Mouse (Mus musculus): ENCODE measurements around the gene Thoc5. TPM values are rescaled to one million over a fixed set of nuclear protein-coding genes. Genes with fewer than 3 reads are reported as not detected.

Gene Thoc5
- polyA plus RNA-seq, 1 experiment from 2014 or later, result 42.3 TPM

DNA sequence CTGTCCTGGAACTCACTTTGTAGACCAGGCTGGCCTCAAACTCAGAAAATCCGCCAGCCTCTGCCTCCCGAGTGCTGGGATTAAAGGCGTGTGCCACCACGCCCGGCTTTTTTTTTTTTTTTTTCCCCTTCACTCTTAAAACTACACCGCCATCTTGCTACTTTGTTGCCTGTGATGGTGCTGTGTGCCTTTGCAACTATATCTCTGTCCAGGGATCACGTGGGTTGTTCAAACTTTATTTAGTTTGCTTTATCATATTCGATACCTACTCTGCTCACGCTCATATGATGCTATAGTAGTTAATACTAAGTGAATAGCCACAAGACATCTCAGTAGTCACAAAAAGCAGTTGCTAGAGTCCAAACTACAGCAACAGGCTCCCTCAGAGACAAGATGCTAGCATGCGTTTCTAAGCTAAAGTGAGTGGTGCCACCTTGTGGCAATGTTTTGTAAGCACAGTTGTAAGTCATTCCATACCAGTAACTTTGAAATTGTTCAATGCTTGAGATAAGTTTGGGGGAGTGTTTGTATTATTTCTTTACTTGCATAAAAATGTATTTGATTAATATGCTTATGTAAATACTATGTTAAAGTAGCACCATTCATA is 29.4 kb upstream of the Thoc5 start:
- ATAC-seq (ENCODE audit: insufficient number of reproducible peaks, insufficient read depth, low FRiP score, low TSS enrichment), result no peak
- H3K4me3 ChIP-seq, result no peak overlapping the region
- no peaks in the 10 kb centered on the region for H3K9me3 ChIP-seq
- H3K27ac ChIP-seq, result no peak overlapping the region
- H3K36me3 ChIP-seq, result no peaks in the 10 kb centered on the region
- no peaks in the 10 kb centered on the region for H3K27me3 ChIP-seq
- 33% methylated on average over 10 of the region's 10 CpGs for WGBS
- H3K4me2 ChIP-seq (replicated peaks), result no peak overlapping the region
- H3K9ac ChIP-seq, result no peak overlapping the region
- H3K4me1 ChIP-seq, result peaks cover 14% of the 10 kb centered on the region

DNA sequence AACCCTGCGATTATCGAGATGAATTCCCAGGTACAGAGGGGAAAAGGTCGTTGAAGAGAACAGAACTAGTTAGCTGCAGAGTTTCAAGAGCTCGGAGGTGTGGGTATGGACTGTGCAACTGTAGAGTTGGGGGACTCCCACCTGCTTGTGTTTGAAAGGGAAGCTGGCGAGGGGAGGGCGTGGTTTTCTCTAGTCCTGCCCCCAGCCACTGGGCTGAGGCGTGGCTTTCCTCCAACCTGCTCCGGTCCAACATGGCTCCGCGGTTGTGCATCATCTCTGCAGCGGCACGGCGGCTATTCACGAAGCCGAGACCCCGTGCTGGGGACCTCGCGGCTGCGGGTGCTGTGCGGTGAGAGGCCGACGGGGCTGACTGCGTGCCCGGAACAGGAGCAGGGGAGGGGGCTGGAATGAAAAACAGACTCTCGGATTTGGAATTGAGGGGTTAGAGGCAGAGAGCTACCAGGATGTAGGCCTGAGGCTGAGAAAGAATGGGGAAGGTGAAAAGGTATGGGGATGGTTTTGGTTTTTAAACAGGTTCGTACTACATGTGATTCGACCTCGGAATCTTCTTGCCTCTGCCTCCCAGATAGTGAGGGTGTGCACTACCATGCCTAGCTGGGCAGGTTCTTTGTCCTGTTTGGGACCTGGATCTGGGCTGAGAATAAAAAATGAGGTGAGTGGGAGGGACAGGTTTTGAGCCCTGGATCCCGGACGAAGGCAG is 21.2 kb upstream of the Thoc5 start, which contains the start of gene Nipsnap1:
Gene Nipsnap1 (plus strand): TSS at position 197 of the 721 bp plus-strand sequence.
- H3K9ac ChIP-seq, result peak within 1 kb of the TSS; percentile 60
- WGBS, result 1% methylated on average over 30 of the region's 30 CpGs
- no peaks in the 10 kb centered on the region for H3K9me3 ChIP-seq
- peaks cover 12% of the 10 kb centered on the region for H3K4me1 ChIP-seq
- peaks cover 8% of the 10 kb centered on the region for H3K36me3 ChIP-seq
- H3K4me2 ChIP-seq (replicated peaks), result peak within 1 kb of the TSS; percentile 57
- ATAC-seq (ENCODE audit: insufficient number of reproducible peaks, insufficient read depth, low FRiP score, low TSS enrichment), result peak; percentile 91
- H3K4me3 ChIP-seq, result peak within 1 kb of the TSS; percentile 70
- no peak within 1 kb of the TSS for H3K27ac ChIP-seq
- no peaks in the 10 kb centered on the region for H3K27me3 ChIP-seq

DNA sequence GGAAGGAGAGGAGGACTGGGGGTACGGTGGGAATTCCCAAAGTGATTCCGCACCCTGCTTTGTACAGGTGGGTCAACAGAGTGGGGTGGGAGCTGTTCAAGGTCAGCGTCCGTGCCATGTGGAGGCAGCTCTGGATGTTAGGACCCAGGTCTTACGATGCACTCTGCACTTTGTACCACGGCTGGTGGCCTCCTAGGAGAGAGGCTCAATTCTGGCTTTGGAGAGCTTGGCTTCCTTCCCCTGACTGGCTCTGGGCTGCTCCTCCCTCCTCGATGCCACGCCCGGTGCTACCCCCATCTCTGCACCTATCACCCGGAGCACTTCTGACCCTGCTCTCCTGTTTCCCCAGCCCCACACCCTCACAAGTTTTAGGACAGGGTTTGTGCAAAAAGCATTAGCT is 20.6 kb upstream of the Thoc5 start:
- peak overlapping the region; percentile 57 for H3K4me2 ChIP-seq (replicated peaks)
- no peak overlapping the region for H3K27ac ChIP-seq
- no peaks in the 10 kb centered on the region for H3K27me3 ChIP-seq
- no peaks in the 10 kb centered on the region for H3K9me3 ChIP-seq
- H3K36me3 ChIP-seq, result peaks cover 8% of the 10 kb centered on the region
- ATAC-seq (ENCODE audit: insufficient number of reproducible peaks, insufficient read depth, low FRiP score, low TSS enrichment), result no peak
- H3K4me1 ChIP-seq, result peaks cover 12% of the 10 kb centered on the region
- peak overlapping the region; percentile 70 for H3K4me3 ChIP-seq
- peak overlapping the region; percentile 60 for H3K9ac ChIP-seq
- 5% methylated on average over 10 of the region's 10 CpGs for WGBS

DNA sequence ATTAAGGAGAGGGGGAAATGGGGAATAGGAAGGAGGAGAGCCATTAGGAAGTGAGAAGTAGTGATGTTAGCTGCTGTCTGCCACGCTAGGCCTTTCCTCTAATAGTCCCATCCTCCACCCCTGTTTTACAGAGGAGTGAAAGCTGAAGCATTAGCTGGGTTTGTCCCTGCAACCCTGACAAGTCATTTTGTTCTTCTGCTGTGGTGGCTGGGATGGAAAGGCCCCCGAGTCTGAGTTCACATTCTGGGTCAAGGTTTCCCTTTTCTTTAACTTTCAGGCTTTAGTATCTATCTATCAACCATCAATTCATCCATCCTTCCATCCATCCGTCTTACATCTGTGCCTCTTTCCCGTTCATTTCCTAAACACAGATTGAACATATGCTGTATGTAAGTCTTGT is 14.0 kb upstream of the Thoc5 start:
- no peak overlapping the region for H3K27ac ChIP-seq
- 82% methylated on average over 4 of the region's 4 CpGs for WGBS
- H3K9ac ChIP-seq, result no peak overlapping the region
- no peaks in the 10 kb centered on the region; the same call in 1 of the 2 replicates for H3K4me1 ChIP-seq
- peaks cover 30% of the 10 kb centered on the region for H3K36me3 ChIP-seq
- H3K4me3 ChIP-seq, result no peak overlapping the region
- no peaks in the 10 kb centered on the region for H3K9me3 ChIP-seq
- no peak for ATAC-seq (ENCODE audit: insufficient number of reproducible peaks, insufficient read depth, low FRiP score, low TSS enrichment)
- no peaks in the 10 kb centered on the region for H3K27me3 ChIP-seq
- H3K4me2 ChIP-seq (replicated peaks), result no peak overlapping the region

DNA sequence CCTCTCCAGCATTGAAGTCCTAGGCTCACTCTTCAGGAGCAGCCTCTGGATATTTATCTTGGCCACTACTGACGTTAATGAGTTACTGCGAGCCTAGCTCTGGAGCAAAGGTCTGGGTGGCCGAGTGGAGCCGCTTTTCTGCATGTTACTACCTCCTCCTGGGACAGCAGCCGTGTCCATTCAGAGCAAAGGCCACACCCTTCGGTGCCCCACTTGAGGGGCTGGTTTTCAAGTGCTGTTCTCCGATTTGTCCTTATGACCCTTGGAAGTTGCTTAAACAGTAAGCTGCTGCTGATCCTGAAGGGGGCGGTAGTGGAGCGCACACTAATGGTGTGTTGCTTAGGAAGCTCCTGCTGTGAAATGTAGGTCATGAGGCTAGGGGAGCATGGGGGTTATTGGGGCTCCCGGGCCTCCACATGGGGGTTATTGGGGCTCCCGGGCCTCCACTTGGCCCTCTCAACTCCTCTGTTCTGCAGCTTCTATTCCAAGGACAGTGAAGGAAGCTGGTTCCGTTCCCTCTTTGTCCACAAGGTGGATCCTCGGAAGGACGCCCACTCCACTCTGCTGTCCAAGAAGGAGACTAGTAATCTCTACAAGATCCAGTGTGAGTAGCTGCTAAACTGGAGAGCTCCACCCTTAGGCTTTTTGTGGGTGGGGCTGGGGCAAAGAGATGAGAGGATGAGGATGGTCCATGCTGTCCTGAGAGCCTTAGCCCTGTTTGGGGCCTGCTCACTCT is 12.1 kb upstream of the Thoc5 start:
- Histone ChIP-seq H3K9ac (no peak overlapping the region), H3K4me3 (no peak overlapping the region), H3K4me2 (replicated peaks) (no peak overlapping the region), H3K9me3 (no peaks in the 10 kb centered on the region), H3K36me3 (peaks cover 32% of the 10 kb centered on the region), H3K4me1 (no peaks in the 10 kb centered on the region; the same call in 1 of the 2 replicates), H3K27me3 (no peaks in the 10 kb centered on the region), H3K27ac (no peak overlapping the region)
- ATAC-seq (ENCODE audit: insufficient number of reproducible peaks, insufficient read depth, low FRiP score, low TSS enrichment), result no peak
- WGBS, result 54% methylated on average over 14 of the region's 14 CpGs

DNA sequence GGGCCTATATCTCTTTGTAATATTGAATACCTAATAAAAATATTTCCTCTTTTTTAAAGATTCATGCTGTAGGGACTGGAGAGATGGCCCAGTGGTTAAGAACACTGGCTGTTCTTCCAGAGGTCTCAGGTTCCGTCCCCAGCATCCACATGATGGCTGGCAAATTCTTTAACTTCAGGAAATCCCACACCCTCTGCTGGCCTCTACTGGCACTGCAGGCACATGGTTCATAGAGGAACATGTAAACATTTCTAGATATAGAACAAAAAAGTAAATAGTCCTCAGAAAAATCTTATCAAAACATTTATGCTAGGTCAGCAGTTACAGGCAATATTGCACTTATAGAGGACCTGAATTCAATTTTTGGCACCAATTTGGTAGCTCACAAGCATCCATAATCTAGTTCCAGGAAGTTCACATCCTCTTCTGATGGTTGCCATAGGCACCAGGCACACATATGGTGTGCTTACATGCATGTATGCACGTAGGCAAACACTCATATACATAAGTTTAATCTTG is 9.7 kb upstream of the Thoc5 start:
- no peaks in the 10 kb centered on the region for H3K9me3 ChIP-seq
- ATAC-seq (ENCODE audit: insufficient number of reproducible peaks, insufficient read depth, low FRiP score, low TSS enrichment), result no peak
- WGBS, result 57% methylated on average over 2 of the region's 2 CpGs
- no peak overlapping the region for H3K27ac ChIP-seq
- H3K4me1 ChIP-seq, result no peaks in the 10 kb centered on the region; the same call in 1 of the 2 replicates
- H3K9ac ChIP-seq, result no peak overlapping the region
- H3K36me3 ChIP-seq, result peaks cover 56% of the 10 kb centered on the region
- H3K27me3 ChIP-seq, result no peaks in the 10 kb centered on the region
- H3K4me3 ChIP-seq, result no peak overlapping the region
- H3K4me2 ChIP-seq (replicated peaks), result no peak overlapping the region

DNA sequence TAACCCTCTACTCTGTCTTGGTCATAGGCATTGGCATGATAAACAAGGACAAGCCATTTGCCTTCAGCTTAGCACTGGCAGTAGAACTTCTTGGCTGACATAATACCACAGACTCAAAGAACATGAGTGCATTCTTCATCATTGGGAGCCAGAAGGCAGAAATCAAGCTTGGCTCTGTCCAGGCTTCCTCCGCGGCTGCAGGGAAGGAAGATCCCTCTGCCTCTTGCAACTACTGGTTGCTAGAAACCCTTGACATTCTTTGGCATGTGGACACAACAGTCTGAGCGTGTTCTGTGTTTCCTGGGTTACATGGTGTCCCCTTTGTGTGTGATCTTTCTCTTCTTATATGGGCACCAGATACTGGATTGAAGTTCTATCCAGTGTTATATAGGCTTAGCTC is 8.1 kb upstream of the Thoc5 start:
- Histone ChIP-seq H3K9me3 (no peaks in the 10 kb centered on the region), H3K4me1 (no peaks in the 10 kb centered on the region; the same call in 1 of the 2 replicates), H3K4me2 (replicated peaks) (no peak overlapping the region), H3K9ac (no peak overlapping the region), H3K4me3 (no peak overlapping the region), H3K36me3 (peaks cover 68% of the 10 kb centered on the region), H3K27ac (no peak overlapping the region), H3K27me3 (no peaks in the 10 kb centered on the region)
- 90% methylated on average over 3 of the region's 3 CpGs for WGBS
- ATAC-seq (ENCODE audit: insufficient number of reproducible peaks, insufficient read depth, low FRiP score, low TSS enrichment), result no peak

DNA sequence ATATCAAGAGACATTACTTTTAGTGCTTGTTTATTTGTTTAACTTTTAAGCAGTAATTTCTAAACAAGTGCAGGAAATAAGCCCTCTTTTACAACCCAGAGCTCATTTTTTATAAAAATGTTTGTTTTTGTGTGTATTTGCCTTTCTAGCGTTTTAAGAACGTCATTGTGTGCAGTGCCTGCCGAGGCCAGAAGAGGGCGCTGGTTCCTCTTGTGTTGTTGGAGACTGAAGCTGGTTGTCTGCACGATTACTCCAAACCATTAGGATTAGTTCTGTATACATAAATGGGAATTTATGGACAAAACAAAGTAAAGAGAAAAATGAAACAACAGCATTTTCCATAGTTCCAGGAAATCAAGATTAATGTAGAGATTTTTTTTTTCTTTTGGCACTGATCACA is 5.3 kb downstream of the Thoc5 start:
- Histone ChIP-seq H3K4me1 (peaks cover 4% of the 10 kb centered on the region), H3K27me3 (no peaks in the 10 kb centered on the region), H3K27ac (no peak overlapping the region), H3K4me2 (replicated peaks) (no peak overlapping the region), H3K4me3 (no peak overlapping the region), H3K36me3 (peaks cover 48% of the 10 kb centered on the region), H3K9ac (no peak overlapping the region), H3K9me3 (no peaks in the 10 kb centered on the region)
- 66% methylated on average over 5 of the region's 5 CpGs for WGBS
- no peak for ATAC-seq (ENCODE audit: insufficient number of reproducible peaks, insufficient read depth, low FRiP score, low TSS enrichment)

DNA sequence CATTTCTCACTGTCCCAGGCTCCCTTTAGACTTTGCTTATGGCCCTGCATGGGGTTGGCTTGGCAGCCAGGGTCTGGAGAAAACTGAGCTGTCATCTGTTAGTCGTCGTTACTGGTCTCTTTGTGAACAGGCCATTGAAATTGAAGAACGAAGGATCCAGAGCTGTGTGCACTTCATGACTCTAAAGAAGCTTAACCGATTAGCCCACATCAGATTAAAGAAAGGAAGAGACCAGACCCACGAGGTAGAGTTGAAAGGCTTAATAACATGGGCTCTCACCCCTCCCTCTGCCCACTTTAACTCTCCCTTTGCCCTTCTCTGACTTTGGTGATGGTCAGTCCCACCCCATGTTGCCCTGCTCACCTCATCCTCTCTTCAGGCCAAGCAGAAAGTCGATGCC is 6.8 kb downstream of the Thoc5 start:
- Histone ChIP-seq H3K36me3 (peaks cover 59% of the 10 kb centered on the region), H3K4me3 (no peak overlapping the region), H3K4me1 (no peaks in the 10 kb centered on the region), H3K4me2 (replicated peaks) (no peak overlapping the region), H3K27me3 (no peaks in the 10 kb centered on the region), H3K9ac (no peak overlapping the region), H3K9me3 (no peaks in the 10 kb centered on the region), H3K27ac (no peak overlapping the region)
- ATAC-seq (ENCODE audit: insufficient number of reproducible peaks, insufficient read depth, low FRiP score, low TSS enrichment), result no peak
- 86% methylated on average over 6 of the region's 6 CpGs for WGBS

DNA sequence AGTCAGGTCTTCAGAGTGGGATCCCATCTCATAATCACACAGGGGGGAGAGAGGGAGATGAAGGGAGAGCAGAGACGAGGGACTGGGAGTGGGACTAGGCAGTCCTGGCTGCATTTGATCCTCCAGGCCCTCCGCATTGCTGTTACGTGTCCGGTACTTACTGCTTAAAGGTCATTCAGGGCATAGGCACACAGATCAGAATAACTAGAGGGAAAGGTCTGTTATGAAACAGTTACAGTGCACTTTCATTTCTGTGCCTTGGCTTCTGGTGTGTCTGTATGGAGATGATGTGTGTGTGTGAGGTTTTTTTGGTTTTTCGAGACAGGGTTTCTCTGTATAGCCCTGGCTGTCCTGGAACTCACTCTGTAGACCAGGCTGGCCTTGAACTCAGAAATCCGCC is 11.1 kb downstream of the Thoc5 start:
- Histone ChIP-seq H3K9me3 (no peaks in the 10 kb centered on the region), H3K36me3 (peaks cover 76% of the 10 kb centered on the region), H3K4me1 (no peaks in the 10 kb centered on the region), H3K9ac (no peak overlapping the region), H3K4me2 (replicated peaks) (no peak overlapping the region), H3K27ac (no peak overlapping the region), H3K27me3 (no peaks in the 10 kb centered on the region), H3K4me3 (no peak overlapping the region)
- ATAC-seq (ENCODE audit: insufficient number of reproducible peaks, insufficient read depth, low FRiP score, low TSS enrichment), result no peak
- WGBS, result 91% methylated on average over 6 of the region's 6 CpGs

DNA sequence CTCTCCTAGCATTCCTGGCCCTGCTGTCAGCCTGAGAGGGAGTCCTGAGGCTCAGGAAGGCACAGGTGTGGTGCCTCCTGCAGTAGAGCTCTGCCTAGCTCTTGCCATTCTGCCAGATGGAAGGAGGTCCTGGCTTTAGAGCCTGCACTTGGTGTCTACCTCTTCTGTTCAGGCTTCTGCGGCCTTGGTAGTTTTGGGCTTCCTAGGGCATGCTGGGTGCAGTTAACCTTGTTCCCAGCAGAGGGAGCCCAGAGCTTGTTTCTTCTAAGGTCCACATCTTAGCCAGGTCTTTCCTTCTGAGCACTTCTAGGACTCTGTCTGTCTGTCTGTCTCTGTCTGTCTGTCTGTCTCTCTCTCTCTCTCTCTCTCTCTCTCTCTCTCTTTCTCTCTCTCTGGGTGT is 20.9 kb downstream of the Thoc5 start:
- Histone ChIP-seq H3K27me3 (no peaks in the 10 kb centered on the region), H3K9ac (no peak overlapping the region), H3K27ac (no peak overlapping the region), H3K9me3 (no peaks in the 10 kb centered on the region), H3K36me3 (peaks cover 86% of the 10 kb centered on the region), H3K4me1 (no peaks in the 10 kb centered on the region), H3K4me3 (no peak overlapping the region), H3K4me2 (replicated peaks) (no peak overlapping the region)
- no peak for ATAC-seq (ENCODE audit: insufficient number of reproducible peaks, insufficient read depth, low FRiP score, low TSS enrichment)
- 71% methylated on average over 1 of the region's 1 CpGs for WGBS

All from embryonic facial prominence, embryonic 12.5 days (tissue).